Mouse (Mus musculus) heart, embryonic 11.5 days (tissue): ENCODE data around the gene Pzp. TPM values are rescaled to one million over a fixed set of nuclear protein-coding genes. Genes with fewer than 3 reads are reported as not detected.
A peak's percentile ranks its signal among the peaks of the same experiment; 100 is the strongest.

Source experiments
- ATAC-seq: fragments of 200-750 bp; cut with Nextera tagmentation; replicated peaks from 2 replicates; pipeline ENCODE4 v1.8.0; 2017; ENCODE audit warnings: moderate library complexity; ENCODE audit not compliant: insufficient number of reproducible peaks, low FRiP score, low TSS enrichment
- H3K27ac ChIP-seq: fragments of 300-500 bp; sonication (generic); 2 replicates; pipeline ENCODE4 v1.5.1; 2014; ENCODE audit warnings: mild to moderate bottlenecking, low read depth, low read length
- H3K27me3 ChIP-seq: fragments of 300-500 bp; sonication (generic); 2 replicates; pipeline ENCODE4 v1.6.1; 2014; ENCODE audit warnings: mild to moderate bottlenecking, low read length, mixed read lengths; ENCODE audit not compliant: control insufficient read depth, insufficient read depth
- H3K36me3 ChIP-seq: fragments of 300-500 bp; sonication (generic); 2 replicates; pipeline ENCODE4 v1.6.1; 2014; ENCODE audit warnings: mild to moderate bottlenecking, low read length, moderate library complexity, mixed read lengths; ENCODE audit not compliant: control insufficient read depth, insufficient read depth
- H3K4me1 ChIP-seq: fragments of 300-500 bp; sonication (generic); 2 replicates; pipeline ENCODE4 v1.6.1; 2014; ENCODE audit warnings: low read length; ENCODE audit not compliant: control insufficient read depth, insufficient read depth
- H3K4me2 ChIP-seq: fragments of 300-500 bp; sonication (generic); 2 replicates; pipeline ENCODE4 v1.6.1; 2014; ENCODE audit warnings: mild to moderate bottlenecking, moderate library complexity
- H3K4me3 ChIP-seq: fragments of 300-500 bp; sonication (generic); 2 replicates; pipeline ENCODE4 v1.5.1; 2014; ENCODE audit warnings: low read depth, low read length
- H3K9ac ChIP-seq: fragments of 300-500 bp; sonication (generic); 2 replicates; pipeline ENCODE4 v1.6.1; 2014; ENCODE audit warnings: mild to moderate bottlenecking, low read depth, low read length, moderate library complexity
- H3K9me3 ChIP-seq: fragments of 300-500 bp; sonication (generic); replicated peaks from 2 replicates; pipeline ENCODE4 v1.6.1; 2016; ENCODE audit warnings: low read length; ENCODE audit not compliant: control insufficient read depth
- WGBS: fragments of 180-500 bp; shearing (Covaris S2); extraction: QIAGEN DNeasy Blood & Tissue Kit; methylation state at CpG from one replicate; pipeline ENCODE4 v1.1.7; 2014; ENCODE audit not compliant: insufficient replicate concordance; 5-methylcytosine and 5-hydroxymethylcytosine counted together
- polyA plus RNA-seq: library from polyadenylated mRNA; unstranded; fragments of >200 nt; fragmentation: Nextera tagmentation; extraction: Ambion mirVana; gene quantifications from 2 replicates; pipeline ENCODE4 v1.2.1, GENCODE M21; 2014

Gene Pzp
- polyA plus RNA-seq, 1 experiment from 2014 or later: 1.1 TPM

GRCm38 (mm10) chr6:128436356-128437005, 90.0 kb downstream of the Pzp start:
- H3K9me3 ChIP-seq: no peaks in the 10 kb centered on the region
- H3K27ac ChIP-seq: no peak overlapping the region
- H3K27me3 ChIP-seq: no peaks in the 10 kb centered on the region
- H3K36me3 ChIP-seq: peaks cover 37% of the 10 kb centered on the region
- WGBS: 80% methylated on average over 8 of the region's 8 CpGs
- H3K9ac ChIP-seq: no peak overlapping the region; the same call in 1 of the 2 replicates
- peak overlapping the region; percentile 95 for H3K4me3 ChIP-seq
- H3K4me2 ChIP-seq: peak overlapping the region; percentile 75
- no peak for ATAC-seq
- H3K4me1 ChIP-seq: peaks cover 27% of the 10 kb centered on the region

- ATAC-seq: no peak
- H3K9ac ChIP-seq: no peak overlapping the region
- H3K4me2 ChIP-seq: 0 out of 2 replicates have a peak overlapping the region, but pooled peaks have one; percentile 20
- peaks cover 27% of the 10 kb centered on the region for H3K4me1 ChIP-seq
- peak overlapping the region; percentile 7; the same call in 1 of the 2 replicates for H3K27ac ChIP-seq
- no peaks in the 10 kb centered on the region for H3K9me3 ChIP-seq
- no peak overlapping the region for H3K4me3 ChIP-seq
- WGBS: 32% methylated on average over 5 of the region's 5 CpGs
- H3K36me3 ChIP-seq: peaks cover 43% of the 10 kb centered on the region
- no peaks in the 10 kb centered on the region for H3K27me3 ChIP-seq
Observed at GRCm38 (mm10) chr6:128435474-128435873, 91.0 kb downstream of the Pzp start.

Other genes starting within 250 kb of the Pzp start
- gene Tead4, start 225.9 kb downstream of the Pzp start, polyA plus RNA-seq: 2.3 and 4.1 TPM in 2 replicates
- gene Tulp3, start 170.9 kb downstream of the Pzp start, polyA plus RNA-seq: 10.5 and 14.9 TPM in 2 replicates
- gene Rhno1, start 163.8 kb downstream of the Pzp start, polyA plus RNA-seq: 101 and 105 TPM in 2 replicates
- gene Foxm1, start 163.8 kb downstream of the Pzp start, polyA plus RNA-seq: 23.1 and 26.1 TPM in 2 replicates
- gene Tex52, start 151.3 kb downstream of the Pzp start, polyA plus RNA-seq: 0.21 and 0.42 TPM in 2 replicates
- gene Gm44596, start 151.2 kb downstream of the Pzp start, polyA plus RNA-seq: not detected in 2 replicates
- 1.9 TPM in 2 replicates for gene Nrip2, start 127.4 kb downstream of the Pzp start, polyA plus RNA-seq
- gene Itfg2, start 101.8 kb downstream of the Pzp start, polyA plus RNA-seq: 25.8 and 26.3 TPM in 2 replicates
- gene Fkbp4, start 88.0 kb downstream of the Pzp start, polyA plus RNA-seq: 270 and 303 TPM in 2 replicates
- 0.32 TPM in 1 of 2 replicates, not detected in the other for gene A2ml1, start 54.9 kb upstream of the Pzp start, polyA plus RNA-seq
- gene Klrb1a, start 96.8 kb upstream of the Pzp start, polyA plus RNA-seq: not detected in 2 replicates
- gene Clec2h, start 135.7 kb upstream of the Pzp start, polyA plus RNA-seq: not detected in 2 replicates
- not detected in 2 replicates for gene Klrb1, start 196.3 kb upstream of the Pzp start, polyA plus RNA-seq